In genomic region chr10:126502013-126502688, GRCm38 (mm10) we compare ENCODE assay signal across 10 mouse cellular contexts.
DNase-seq lines count a peak whose midpoint lies in the region; ATAC-seq lines count a peak whose summit lies in the region.
"Had no signal": no experiment of that assay in that cellular context is flagged by ENCODE, and none has a peak within 500 bp of the region (broad histone marks: within the 10 kb centered on the region; RNA-seq: fewer than 3 reads in every experiment).

No protein-coding gene starts in this region.

- no peaks in the 10 kb centered on the region for H3K27me3 ChIP-seq in kidney, embryonic 16.5 days (ENCODE audit: insufficient read depth, low read length)
- H3K27me3 ChIP-seq: embryonic facial prominence, embryonic 12.5 days; hindbrain, embryonic 13.5 days had no signal

- intact Hi-C loops in heart, postnatal 14 days (cut with DNase I) = no loop called here

- no peak overlapping the region for H3K4me3 ChIP-seq in kidney, embryonic 16.5 days (ENCODE audit: low read length)
- H3K4me3 ChIP-seq: embryonic facial prominence, embryonic 12.5 days; hindbrain, embryonic 13.5 days had no signal

- WGBS in kidney, embryonic 16.5 days = 79% methylated on average over 5 of the region's 5 CpGs

- H3K4me2 ChIP-seq in kidney, embryonic 16.5 days (replicated peaks; ENCODE audit: low read depth, low read length) = no peak overlapping the region
- H3K4me2 ChIP-seq: embryonic facial prominence, embryonic 12.5 days; hindbrain, embryonic 13.5 days had no signal

- ATAC-seq in megakaryocyte, adult 5-6 weeks (ENCODE audit: poor library complexity, severe bottlenecking) = peak; percentile 85
- no peak for ATAC-seq in kidney, embryonic 16.5 days (ENCODE audit: low FRiP score, low TSS enrichment)

- DNase-seq in heart, adult 8-10 months (ENCODE audit: low spot score) = peak; percentile 11
- DNase-seq in heart, postnatal 14 days = no peak
- peak; percentile 8 for DNase-seq in retina, postnatal 1 day
- no peak for DNase-seq in retina, embryonic 14.5 days (ENCODE audit: low spot score)
- DNase-seq in thymus, postnatal 25 days = peak; percentile 22
- no peak for DNase-seq in cerebellum, adult 8-10 months

- H3K36me3 ChIP-seq in kidney, embryonic 16.5 days (ENCODE audit: insufficient read depth, low read length) = no peaks in the 10 kb centered on the region
- H3K36me3 ChIP-seq: embryonic facial prominence, embryonic 12.5 days; hindbrain, embryonic 13.5 days had no signal

- no peaks in the 10 kb centered on the region for H3K9me3 ChIP-seq in kidney, embryonic 16.5 days (ENCODE audit: low read length)
- H3K9me3 ChIP-seq: embryonic facial prominence, embryonic 12.5 days; hindbrain, embryonic 13.5 days had no signal

- no peak overlapping the region for H3K9ac ChIP-seq in kidney, embryonic 16.5 days (replicated peaks; ENCODE audit: low read length)
- H3K9ac ChIP-seq: embryonic facial prominence, embryonic 12.5 days; hindbrain, embryonic 13.5 days had no signal

- H3K27ac ChIP-seq in kidney, embryonic 16.5 days (ENCODE audit: low read length) = no peak overlapping the region
- H3K27ac ChIP-seq: embryonic facial prominence, embryonic 12.5 days; hindbrain, embryonic 13.5 days had no signal

- H3K4me1 ChIP-seq in kidney, embryonic 16.5 days (ENCODE audit: insufficient read depth, low read length) = no peaks in the 10 kb centered on the region
- H3K4me1 ChIP-seq: hindbrain, embryonic 13.5 days had no signal

Comparison
In these comparisons a context has a peak if more than half of its experiments do, and no peak if none do; other contexts are left out.
1. DNase-seq: peak in heart, adult 8-10 months (single experiment), retina, postnatal 1 day (single experiment) and thymus, postnatal 25 days (single experiment); none in heart, postnatal 14 days (0 of 2), retina, embryonic 14.5 days (single experiment) and cerebellum, adult 8-10 months (single experiment).